Mouse (Mus musculus) ovary, postnatal 10 days (tissue): ENCODE results near the gene Shc2.

ENCODE experiments used
- DNase-seq: peaks from one replicate; pipeline ENCODE4 v3.0.0; 2022; ENCODE audit warnings: low spot score

The Shc2 gene

DNA sequence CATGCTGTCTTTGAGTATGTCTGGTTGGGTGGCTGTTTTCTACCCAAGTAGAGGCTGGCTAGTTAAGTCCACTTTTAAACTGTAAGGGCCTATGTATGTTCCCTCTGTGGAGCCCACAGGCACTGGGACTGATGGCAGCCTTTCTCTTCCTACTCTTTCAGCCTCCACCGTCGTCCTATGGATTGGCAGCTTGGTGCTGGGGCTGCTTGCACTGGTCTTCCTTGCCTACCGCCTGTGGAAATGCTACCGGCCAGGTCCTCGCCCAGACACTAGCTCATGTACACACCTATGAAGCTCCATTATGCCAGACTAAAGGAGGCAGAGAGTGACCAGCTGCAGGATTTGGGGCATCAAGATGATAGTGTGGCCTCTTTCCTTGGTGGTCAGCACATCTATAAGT, 30.4 kb upstream of the Shc2 start:
- DNase-seq = no peak

DNA sequence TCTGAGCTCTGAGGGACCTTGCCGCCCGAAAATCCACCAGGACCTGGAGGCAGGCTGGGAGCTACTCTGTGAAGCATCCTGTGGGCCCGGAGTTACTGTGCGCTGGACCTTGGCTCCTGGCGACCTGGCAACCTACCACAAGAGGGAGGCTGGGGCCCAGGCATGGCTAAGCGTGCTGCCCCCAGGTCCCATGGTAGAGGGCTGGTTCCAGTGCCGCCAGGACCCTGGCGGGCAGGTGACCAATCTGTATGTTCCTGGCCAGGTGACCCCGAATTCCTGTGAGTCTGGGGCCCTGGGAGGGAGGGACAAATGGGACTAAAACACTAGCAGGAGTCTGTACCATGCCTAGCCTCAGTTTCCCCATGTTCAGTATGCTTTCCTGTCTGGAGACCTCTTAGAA, 28.8 kb upstream of the Shc2 start:
- DNase-seq = no peak

DNA sequence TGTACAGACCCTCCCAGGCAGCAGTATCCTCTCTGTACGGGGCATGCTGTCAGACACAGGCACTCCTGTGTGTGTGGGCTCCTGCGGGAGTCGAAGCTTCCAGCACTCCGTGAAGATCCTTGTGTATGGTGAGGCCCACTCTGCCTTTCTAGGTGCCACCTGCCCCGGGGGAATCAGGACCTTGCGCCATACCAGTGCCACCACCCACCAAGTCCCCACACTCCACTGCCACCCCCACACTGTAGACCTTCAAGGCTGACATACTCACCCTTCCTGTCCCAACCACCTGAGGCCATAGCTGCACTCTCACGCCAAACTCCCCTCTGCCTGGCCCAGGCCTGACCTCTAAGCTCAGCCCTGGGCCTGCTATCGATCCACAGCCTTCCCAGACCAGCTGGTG, 27.3 kb upstream of the Shc2 start:
- DNase-seq = no peak

DNA sequence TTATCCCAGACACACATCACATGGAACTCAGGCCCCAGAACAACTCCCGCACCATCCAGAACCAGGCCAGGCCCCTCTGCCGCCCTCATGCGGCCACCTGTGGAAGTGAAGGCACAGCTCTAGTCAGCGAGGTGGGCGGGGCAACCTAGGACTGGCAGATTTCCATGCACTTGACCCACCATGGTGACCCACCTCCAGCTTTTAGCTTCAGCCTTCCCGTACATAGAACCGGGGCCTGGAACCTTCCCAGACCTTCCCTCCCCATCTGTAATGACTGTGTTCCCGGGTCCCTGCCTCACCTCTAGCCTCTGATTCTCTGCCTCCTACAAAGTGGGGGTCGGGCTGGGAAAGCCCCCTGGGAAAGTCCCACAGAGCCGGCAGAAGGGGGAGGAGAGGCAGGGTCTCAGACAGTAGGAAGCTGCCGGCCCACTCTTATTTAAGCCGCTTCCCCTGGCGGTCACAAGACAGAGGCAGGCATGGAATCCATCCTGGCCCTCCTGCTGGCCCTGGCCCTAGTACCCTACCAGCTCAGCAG, 26.5 kb upstream of the Shc2 start, which contains the start of gene Madcam1:
TSS of gene Madcam1 (plus strand) at position 429 of the 535 bp plus-strand sequence.
- DNase-seq = peak; percentile 38

DNA sequence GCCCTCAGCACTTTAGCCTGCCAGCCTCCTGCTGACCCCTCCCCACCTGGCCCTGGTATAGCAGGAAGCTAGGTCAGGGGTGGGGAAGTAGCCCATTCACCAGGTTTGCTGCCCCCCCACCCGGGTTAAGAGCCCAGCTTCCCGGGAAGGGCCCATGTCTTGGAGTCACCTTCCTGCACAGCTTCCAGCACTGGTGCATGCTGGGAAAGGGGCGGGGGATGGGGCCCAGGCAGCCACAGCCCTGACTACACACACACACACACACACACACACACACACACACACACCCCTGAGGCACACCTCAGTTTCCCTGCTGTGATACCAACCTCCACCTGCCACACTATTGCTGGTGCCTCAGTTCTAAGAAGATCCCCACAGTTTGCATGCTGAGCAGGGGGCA, 24.1 kb upstream of the Shc2 start:
- no peak for DNase-seq

DNA sequence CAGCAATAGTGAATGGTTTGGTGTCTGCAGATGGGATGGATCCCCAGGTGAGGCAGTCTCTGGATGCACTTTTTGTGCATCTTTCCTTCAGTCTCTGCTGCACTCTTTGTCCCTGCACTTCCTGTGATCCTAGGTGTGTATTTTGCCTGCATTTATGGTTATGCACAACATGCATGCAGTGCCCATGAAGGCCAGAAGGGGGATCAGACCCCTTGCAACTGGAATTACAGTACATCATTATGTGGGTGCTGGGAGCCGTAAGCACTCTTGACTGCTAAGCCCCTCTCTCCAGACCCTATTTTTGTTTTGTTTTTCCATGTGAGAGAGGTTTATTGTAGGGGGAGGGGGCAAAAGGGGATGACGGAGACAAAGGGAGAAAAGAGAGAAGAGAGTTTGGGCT, 22.6 kb upstream of the Shc2 start:
- DNase-seq = no peak

DNA sequence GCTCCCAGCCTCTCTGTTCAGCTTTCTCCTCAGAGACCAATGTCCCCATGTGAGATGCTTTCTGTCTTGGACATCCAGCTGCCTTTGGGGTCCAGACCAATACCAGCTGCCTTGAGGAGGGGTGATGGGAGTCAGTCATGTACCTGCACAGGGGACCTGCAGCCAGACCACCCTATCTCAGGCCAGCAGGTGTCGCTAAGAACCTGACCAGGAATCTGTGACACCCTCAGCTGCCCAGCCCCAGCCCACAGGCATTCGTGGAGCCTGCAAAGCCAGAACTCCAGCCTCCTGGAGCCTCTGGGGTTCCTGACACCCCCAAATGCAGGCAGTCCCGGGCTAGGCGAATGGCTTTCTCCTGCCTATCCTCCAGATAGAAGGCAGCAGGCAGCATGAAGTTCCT, 21.1 kb upstream of the Shc2 start:
- DNase-seq = no peak

DNA sequence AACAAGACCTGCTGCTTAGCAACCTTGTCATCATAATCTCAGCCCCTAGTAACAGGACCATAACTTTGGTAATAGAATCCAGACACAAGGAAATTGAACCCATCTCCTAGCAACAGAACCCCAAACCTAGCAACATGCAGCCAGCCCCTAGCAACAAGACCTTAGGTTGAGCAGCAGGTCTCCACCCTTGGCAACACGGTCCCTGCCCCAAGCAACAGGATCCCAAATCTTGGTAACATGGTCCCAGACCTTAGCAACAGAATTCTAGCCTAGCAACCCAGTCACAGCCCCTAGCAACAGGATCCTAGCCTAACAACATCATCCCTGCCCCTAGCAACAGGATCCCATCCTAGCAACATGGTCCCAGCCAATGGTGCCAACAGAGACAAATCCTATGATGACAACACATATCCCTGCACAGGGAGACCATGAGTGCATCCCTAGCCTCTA, 17.3 kb upstream of the Shc2 start:
- no peak for DNase-seq

DNA sequence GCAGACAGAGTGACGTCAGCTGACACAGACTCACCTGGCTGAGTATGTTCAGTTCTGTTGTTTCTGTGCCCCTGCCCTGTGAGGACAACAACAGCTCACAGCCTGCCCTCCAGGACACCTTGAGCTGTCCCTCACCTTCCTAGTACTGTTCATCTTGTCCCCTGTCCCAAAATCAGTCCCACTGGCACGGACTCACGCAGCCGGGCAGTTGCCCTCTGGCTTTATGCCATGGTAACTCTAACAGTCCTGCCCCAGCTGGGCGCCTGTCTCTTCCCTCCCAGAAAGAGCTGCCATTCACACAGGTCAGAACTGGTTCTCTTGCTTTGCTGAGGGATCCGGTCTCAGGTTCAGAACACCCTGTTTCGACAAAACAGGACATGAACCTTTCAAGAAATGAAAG, 15.1 kb upstream of the Shc2 start:
- no peak for DNase-seq

DNA sequence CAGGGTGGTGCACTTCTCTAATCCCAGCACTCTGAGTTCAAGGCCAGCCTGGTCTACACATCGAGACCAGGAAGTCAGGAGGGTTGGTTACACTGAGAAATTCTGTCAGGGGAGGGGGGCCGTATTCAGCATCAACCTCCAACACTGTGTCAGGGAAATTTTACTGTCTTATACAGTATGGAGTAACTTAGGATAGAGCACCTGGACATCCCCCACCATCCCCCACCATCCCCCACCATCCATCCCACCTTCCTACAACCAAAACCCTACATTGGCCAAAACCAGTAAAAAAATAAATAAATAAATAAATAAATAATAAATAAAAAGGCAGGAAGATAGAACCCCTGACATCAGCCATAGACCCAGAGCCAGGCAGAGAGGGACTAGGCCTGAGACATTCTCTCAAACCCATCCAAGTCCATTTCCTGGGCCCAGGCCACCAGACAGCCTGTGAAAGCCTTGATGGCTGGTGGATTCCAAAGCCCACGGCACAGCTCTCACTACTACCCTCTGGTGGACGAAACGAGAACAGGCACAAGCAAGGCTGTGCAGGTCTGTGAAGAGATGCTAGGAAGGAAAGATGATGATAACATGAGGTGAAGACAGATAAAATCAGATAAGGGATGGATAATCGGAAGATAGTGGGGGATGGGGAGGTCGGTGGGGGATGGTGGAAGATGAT, 11.5 kb upstream of the Shc2 start:
- peak; percentile 42 for DNase-seq

DNA sequence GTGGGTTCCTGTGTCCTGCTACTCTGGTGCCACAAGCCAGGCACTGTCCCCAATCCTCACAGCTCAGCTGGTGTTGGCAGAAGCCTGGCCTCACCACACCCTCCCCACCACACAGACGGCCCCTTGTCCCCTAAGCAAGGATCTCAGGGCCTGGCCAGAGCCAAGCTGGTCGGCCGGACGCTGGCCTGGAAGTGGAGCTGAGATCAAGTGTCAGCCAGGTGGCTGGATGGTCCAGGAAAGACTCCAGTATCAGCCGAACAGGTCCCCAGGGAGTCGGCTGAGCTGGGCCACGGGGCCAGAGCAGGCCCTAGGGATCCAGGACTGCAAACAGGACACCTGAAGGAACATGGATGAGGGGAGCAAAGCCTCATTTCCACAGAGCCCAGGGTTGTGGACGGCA, 8.0 kb upstream of the Shc2 start, which contains the start of gene Odf3l2:
TSS of gene Odf3l2 (minus strand) at position 28 of the 400 bp plus-strand sequence.
- no peak for DNase-seq

DNA sequence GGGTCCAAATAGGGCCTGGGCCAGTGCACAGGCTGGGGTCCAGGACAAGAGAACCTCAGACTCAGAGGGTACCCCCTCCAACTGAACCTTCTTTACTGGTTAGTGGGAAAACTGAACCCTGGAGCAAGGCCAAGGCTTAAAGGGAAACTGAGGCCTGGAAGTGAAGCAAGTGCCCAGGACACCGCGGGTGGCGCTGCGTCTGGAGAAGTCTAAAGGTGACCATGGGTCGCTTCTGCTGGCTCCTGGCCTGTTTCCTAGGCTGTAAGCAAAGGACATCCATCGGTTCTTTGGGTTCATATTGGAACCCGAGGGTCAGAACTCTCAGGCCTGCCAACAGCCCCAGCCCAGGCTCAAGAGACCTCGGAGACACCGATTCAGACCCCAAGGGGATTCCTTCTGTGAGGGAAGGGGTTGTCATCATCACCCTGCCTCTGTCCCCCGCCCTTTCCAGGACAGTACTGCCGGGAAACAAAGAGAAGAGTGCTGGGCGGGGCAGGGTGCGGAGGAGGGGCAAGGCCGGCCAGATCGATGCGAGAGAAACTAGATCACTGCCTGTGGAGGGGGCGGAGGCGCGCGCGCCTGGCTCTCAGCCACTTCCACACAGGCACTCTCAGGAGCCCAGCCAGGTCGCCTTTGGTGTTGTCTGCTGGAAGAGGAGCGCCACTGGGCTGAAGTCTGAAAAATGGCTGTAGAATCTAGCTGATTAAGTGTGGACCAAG, 927 bp upstream of the Shc2 start:
- peak; percentile 26 for DNase-seq

DNA sequence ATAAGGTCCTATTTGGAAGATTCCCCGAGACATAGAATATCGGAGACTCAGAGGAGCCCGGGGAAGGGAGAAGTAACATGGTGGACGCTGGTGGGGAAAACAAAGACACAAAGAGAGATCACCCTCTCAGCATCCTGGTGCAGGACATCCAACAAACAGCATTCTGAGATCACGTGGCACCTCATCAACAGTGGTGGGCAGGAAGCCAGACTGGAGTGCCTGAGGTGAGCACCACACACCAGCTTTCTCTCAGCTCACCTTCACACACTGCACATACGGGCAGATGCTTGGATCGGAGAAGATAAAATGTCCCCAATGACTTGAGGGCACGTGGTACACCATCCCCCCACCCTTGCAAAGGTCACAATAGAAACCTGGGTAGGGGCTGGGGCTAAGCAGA, 1.4 kb downstream of the Shc2 start:
- no peak for DNase-seq

DNA sequence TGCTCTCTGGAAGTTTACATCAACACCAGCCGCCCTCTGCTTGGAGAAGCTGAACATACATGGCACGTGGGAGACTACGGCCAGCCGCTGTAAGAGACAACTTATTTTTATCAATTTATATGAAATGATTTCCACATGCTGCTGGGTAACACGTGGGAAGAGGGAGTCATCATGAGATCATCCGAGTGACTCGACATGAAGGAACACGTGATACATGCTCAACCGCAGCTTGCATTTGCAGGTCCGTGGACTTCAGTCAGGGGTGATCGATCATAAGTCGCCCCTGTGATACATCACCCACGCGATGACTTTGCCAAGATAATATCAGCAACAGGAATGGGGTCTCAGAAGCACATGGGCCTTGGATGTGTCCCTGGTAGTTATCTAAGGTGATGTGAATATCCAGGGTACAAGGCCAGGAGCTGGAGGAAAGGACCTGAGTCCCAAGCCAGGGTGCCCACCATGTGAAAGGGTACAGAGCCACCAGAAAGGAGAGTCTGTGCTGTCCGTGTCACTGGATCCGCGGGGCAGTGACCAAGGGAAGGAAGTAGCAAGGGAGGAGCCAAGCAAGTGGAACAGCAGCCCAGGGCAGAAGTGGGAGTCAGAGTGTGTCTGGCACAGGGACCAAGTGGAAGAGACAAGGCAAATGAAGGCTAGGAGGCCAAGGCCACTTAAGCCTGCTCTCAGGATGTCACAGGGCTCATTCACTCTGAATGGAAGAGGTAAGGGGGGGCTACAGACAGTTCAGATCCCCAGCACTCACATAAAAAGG, 4.5 kb downstream of the Shc2 start:
- no peak for DNase-seq

DNA sequence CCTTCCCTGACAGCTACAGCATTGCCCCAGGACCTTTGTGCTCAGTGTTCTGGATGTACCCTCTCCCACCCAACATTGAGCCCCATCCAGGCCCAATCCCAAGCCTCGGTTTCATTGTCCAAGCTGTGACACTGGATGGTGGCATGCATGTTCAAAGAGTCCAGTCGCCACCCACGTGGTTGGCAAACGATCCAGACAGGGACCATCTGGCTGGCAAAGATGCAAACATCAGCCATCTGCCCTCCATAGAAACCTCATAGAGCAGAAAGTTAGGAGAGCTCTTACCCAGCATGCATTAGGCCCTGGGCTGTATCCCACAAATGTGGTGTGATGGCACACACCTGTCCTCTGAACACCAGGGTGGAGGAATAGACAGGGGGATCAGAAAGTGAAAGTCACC, 6.3 kb downstream of the Shc2 start:
- no peak for DNase-seq

DNA sequence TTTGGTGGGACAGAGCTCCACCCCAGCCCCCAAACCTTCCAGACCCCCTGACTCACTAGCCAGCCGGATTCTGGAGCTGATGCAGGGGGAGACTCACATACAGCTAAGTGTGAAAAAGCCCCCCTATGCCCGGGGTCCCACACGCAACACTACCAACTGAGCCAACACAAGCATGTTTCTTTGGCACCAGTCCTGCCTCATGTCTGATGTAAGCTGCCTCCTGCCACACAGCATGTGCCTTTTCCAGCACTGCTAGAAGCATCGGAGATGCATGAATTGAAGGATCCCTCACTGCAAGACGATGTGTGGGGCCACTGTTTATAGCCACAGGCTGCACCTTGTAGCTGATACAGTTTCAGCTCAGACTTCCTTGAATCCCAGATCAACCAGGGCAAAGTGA, 9.3 kb downstream of the Shc2 start:
- no peak for DNase-seq

DNA sequence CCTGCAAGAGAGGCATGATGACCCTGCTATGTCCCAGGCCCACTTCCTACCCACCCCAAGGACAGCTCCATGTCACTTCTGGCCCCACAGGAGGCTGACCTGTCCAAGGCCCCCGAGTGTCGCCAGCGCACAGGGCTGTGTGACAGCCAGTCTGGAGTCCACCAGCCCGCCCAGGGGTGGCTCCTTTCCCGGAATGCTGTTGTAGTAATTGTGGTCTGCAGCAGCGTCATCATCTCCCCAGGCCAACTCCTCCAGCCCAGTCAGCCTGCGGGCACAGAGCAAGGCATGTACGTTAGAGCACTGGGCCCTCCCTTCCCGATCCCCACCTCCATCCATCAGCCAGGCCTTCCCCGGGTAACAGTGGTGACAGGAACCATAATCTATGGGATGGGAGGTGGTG, 11.6 kb downstream of the Shc2 start:
- no peak for DNase-seq

DNA sequence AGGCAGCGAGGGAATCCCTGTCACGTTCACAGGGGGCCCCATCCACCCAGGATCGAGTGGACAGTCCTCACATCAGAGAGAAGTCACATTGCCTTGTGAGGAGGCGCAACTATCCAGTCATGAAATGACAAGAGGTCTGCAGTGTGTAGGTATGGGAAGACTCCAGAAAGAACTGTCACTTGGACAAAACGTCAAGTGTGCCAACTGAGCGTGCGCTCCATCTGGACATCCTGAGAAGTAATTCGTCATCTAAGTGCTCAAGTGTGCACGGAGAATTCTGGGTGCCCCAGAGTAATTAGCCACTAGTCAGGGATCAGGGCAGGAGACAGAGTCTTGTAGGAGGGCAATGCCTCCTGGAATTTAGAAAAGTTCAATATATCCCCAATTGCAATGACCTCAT, 12.3 kb downstream of the Shc2 start:
- DNase-seq = no peak

DNA sequence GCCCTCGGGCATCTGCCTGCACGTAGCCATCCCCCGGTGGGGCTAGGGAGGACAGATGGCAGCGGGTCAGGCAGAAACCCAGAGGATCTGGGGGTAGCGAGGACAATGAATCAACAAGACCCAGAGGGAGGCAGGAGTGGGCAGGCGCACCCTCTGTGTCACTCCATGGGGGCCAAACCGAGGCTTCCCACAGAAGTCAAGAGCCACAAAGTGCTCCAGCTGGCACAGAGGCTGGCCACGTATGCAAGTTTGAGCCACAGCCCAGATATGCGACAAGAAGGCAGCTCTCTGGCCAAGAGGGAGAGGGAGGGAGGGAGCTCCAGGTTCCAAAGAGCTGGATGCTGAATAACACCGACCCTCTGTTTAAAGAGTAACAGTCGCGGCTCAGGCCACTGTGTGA, 13.8 kb downstream of the Shc2 start:
- DNase-seq = no peak

DNA sequence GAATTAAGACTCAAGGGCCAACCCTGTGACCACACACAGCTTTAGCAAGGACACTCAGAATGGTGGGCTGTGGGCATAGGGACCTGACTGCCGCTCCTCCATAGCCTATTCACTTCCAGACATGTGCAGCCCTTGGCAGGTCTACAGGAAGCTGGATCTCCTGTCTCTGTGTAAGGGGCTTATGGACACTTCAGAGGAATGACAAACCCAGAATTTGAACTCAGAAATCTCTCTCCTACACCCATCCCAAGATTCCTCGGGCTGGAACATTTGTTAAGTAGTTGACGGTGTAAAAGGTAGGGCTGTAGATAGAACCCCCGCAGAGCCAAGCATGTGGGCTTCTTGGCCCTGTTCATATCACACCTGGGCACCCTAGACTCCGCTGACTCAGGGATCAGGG, 21.3 kb downstream of the Shc2 start:
- DNase-seq = no peak

DNA sequence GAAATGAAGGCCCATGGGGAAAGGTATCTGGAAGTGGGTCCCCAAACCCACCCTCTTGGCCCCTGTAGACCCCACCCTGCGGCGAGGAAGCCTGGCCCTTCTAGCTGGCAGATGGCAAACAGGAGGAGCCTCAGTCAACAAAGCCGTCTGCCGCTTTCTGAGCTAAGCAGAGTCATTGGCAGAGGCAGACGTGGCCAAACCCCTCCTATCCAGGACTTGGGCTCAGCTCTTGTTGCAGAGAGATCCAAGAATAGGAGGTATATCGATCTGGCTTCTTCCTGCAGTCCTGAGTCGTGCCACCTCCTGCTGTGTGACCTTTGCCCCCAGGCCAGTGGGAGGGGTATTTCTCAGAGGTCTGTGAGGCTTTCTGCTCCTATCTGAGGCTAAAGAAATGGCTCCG, 21.9 kb downstream of the Shc2 start:
- no peak for DNase-seq

DNA sequence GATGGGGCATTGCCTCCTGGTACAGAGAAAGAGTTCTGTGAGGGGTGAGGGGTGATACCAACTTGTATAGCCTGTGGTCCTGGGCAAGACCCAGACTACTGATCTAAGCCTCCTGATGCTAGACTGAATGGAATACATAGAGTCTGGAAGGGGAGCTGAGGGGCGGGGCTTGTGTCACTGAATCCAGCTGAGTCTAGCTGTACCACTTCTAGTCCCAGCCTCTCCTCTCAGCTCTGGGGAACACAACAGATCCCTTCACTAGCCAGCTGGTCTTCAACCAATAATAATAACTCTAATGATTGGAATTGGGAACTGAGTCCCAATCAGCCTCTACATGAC, 23.4 kb downstream of the Shc2 start:
- no peak for DNase-seq
